Mouse (Mus musculus) liver, embryonic 16.5 days (tissue): ENCODE data around the gene Gtf3c6. TPM values are rescaled to one million over a fixed set of nuclear protein-coding genes. Genes with fewer than 3 reads are reported as not detected.

Experiments
- ATAC-seq: fragments of 200-750 bp; cut with Nextera tagmentation; 2 replicates; pipeline ENCODE4 v1.8.0; 2017; ENCODE audit warnings: low read depth, mild to moderate bottlenecking, moderate number of reproducible peaks, moderate library complexity
- H3K27ac ChIP-seq: fragments of 300-500 bp; sonication (generic); 2 replicates; pipeline ENCODE4 v1.5.1; 2014; ENCODE audit warnings: mild to moderate bottlenecking, low read length
- H3K27me3 ChIP-seq: fragments of 300-500 bp; sonication (generic); 2 replicates; pipeline ENCODE4 v1.6.1; 2014; ENCODE audit warnings: low read depth, low read length, mixed read lengths; ENCODE audit not compliant: control insufficient read depth, insufficient read depth
- H3K36me3 ChIP-seq: fragments of 300-500 bp; sonication (generic); 2 replicates; pipeline ENCODE4 v1.6.1; 2014; ENCODE audit warnings: mild to moderate bottlenecking; ENCODE audit not compliant: control insufficient read depth, insufficient read depth
- H3K4me1 ChIP-seq: fragments of 300-500 bp; sonication (generic); 2 replicates; pipeline ENCODE4 v1.6.1; 2014; ENCODE audit warnings: low read depth, low read length, mixed read lengths; ENCODE audit not compliant: control insufficient read depth
- H3K4me2 ChIP-seq: fragments of 300-500 bp; sonication (generic); 2 replicates; pipeline ENCODE4 v1.6.1; 2014; ENCODE audit warnings: low read depth, low read length, mixed read lengths
- H3K4me3 ChIP-seq: fragments of 300-500 bp; sonication (generic); 2 replicates; pipeline ENCODE4 v1.5.1; 2014; ENCODE audit warnings: low read depth, mild to moderate bottlenecking, low read length
- H3K9ac ChIP-seq: fragments of 300-500 bp; sonication (generic); 2 replicates; pipeline ENCODE4 v1.6.1; 2014; ENCODE audit warnings: low read depth, low read length
- H3K9me3 ChIP-seq: fragments of 300-500 bp; sonication (generic); replicated peaks from 2 replicates; pipeline ENCODE4 v1.6.1; 2016; ENCODE audit warnings: low read length; ENCODE audit not compliant: control insufficient read depth
- WGBS: fragments of 180-500 bp; shearing (Covaris S2); extraction: QIAGEN DNeasy Blood & Tissue Kit; methylation state at CpG from one replicate; pipeline ENCODE4 v1.1.7; 2014; ENCODE audit not compliant: insufficient replicate concordance; 5-methylcytosine and 5-hydroxymethylcytosine counted together
- polyA plus RNA-seq: library from polyadenylated mRNA; unstranded; fragments of >200 nt; fragmentation: Nextera tagmentation; extraction: Ambion mirVana; gene quantifications from 2 replicates; pipeline ENCODE4 v1.2.1, GENCODE M21; 2015

The Gtf3c6 gene
- polyA plus RNA-seq, 1 experiment from 2014 or later, result 22.7 TPM

GRCm38 (mm10) chr10:40212443-40213169 is 45.3 kb downstream of the Gtf3c6 start:
- no peak overlapping the region for H3K4me2 ChIP-seq
- no peak overlapping the region for H3K4me3 ChIP-seq
- no peaks in the 10 kb centered on the region for H3K9me3 ChIP-seq
- peaks cover 2% of the 10 kb centered on the region for H3K4me1 ChIP-seq
- no peaks in the 10 kb centered on the region for H3K36me3 ChIP-seq
- H3K27ac ChIP-seq, result no peak overlapping the region
- peak; percentile 89 for ATAC-seq
- no peak overlapping the region for H3K9ac ChIP-seq
- no peaks in the 10 kb centered on the region for H3K27me3 ChIP-seq
- 26% methylated on average over 13 of the region's 13 CpGs for WGBS

Other genes with a start within 250 kb of the Gtf3c6 start
- 0.68 and 0.74 TPM in 2 replicates for gene Mfsd4b1, start 232.8 kb downstream of the Gtf3c6 start, polyA plus RNA-seq
- gene Slc16a10, start 115.8 kb downstream of the Gtf3c6 start, polyA plus RNA-seq, result 73.1 and 75.2 TPM in 2 replicates
- 23.6 and 25.9 TPM in 2 replicates for gene Rpf2, start 11.1 kb downstream of the Gtf3c6 start, polyA plus RNA-seq
- 33.5 and 37.6 TPM in 2 replicates for gene Amd1, start 44.1 kb upstream of the Gtf3c6 start, polyA plus RNA-seq
- gene Cdk19, start 81.5 kb upstream of the Gtf3c6 start, polyA plus RNA-seq, result 2.7 and 3.1 TPM in 2 replicates